Mouse (Mus musculus): Measurements from ENCODE around the gene Ttc7b.

The Ttc7b gene

DNA sequence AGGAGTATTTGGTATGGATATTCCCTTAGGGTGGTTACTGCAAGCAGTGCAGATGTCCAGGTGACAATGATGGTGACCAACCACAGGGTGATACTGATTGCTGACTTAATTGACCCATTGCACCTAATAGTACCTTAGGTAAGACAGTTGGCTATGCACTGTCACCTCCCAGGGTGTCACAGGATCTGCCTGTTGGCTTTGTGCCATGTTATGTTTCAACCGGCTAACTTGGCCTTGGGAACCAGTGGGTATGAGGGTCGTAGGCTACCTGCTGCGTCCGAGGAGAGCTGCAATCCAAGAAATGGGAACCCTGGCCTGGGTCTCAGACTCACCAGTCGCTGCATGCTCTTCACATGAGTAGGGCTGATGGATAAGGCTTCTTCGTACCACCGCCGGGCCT lies 195.4 kb downstream of the Ttc7b start:
- DNase-seq = peak; percentile 58

DNA sequence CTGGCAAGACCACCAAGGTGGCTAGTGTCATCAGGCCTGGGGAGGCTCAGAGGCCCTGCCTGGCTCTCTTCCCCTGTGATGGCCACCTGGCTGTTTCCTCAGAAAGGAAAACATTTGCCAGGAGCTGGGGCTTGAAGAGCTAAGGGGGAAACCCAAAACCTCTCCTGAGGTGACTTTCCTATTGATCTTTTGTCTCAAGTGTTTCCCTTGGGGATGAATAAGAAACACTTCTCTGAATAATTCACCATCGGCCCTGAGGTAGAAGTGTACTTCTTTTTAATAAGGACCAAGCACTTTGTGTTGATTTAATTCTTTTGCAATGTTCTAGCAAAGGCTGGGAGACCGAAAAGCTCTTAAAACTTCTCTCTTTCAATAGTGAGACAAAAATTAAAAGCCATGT lies 197.0 kb downstream of the Ttc7b start:
- DNase-seq = no peak

DNA sequence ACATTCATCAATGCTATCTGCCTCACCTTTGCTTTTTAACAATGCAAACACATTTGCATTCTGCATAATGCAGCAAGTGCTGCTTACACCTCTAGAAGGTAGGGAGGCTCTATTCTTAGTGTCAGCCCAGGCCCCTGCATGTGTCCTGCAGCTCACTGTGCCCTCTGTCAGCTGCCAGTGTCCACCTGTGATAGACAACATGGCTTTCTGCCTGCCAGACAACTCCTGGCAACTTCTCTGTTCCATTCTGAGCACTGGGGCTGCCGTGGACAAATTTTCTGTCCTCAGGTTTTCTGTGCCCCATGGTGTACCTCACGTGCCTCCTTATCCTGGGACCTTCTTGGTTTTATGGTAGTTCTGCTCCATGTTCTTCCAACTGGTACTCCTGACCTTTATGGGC lies 198.4 kb downstream of the Ttc7b start:
- DNase-seq = no peak

DNA sequence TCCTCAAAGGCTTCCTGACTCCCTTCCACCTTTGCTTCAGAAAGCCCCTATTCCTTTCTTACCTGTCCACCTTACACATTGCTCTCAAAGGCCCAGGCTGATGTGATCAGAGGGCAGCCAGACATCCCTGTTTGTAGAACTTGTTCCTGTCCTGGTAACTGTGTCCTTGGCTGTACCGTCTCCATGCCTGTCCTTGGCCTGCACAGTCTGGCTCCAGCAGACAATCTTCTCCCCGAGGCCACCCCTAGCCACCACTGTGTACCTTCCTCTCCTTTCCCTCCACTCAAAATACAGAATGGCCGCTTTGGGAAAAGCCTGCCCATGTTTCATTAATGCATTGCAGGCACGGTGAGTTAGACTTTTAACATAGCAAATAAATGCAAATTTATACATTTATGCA lies 199.1 kb downstream of the Ttc7b start:
- DNase-seq = no peak

DNA sequence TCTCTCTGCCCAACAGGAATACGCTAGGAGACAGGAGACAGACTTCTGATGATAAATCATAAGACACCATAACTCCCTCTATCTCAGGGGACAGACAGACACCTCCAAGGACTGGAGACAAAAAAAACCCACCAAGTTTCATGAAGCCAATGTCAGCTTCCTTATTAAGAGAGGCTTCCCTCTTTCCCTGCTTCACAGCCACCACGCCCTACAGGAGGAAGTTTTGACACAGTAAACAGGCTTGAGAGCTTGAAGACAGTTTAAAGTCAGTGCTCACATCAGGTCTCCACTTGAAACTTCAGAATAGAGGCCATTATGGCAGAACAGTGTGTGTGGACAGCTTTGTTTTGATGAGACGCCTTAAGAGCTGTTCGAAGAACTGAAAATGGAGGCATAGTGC lies 200.9 kb downstream of the Ttc7b start:
- DNase-seq = no peak

DNA sequence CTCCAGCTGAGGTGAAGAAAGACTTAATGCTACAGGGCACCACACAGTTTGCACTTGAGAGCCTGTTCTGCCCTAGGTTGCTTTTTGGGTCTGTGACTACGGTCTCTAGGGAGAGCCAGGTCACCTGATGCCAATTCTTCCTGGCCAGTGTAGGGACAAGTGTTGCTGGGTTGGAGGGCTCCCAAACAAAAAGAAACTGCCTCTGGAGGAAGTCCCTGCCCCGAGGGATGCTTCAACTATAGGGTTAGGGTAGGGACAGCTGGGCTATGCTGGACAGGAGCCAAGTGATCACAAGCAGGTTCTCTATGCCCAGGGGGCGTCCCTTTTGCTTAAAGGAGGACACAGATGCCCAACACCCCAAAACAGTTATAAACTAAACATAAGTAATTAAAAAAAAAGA lies 202.7 kb downstream of the Ttc7b start:
- DNase-seq = no peak

DNA sequence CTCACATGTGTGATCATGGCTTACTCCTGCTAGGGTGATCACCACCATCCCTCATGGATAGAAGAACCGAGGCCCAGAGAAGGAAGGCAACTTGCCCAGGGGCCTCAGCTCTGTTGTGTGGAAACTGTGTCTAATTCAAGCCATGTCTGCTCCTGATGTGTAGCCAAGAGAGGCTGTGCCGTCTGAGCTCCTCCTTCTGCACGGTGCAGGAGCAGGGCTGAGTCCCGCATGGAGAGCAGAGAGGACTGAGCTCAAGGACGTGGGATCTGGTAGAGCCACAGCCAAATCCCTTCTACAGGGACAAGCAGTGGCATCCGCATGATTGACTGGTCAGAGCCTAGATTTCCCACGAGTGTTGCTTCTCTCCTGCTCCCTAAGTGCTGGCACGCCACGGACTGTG lies 204.5 kb downstream of the Ttc7b start:
- DNase-seq = peak; percentile 65

DNA sequence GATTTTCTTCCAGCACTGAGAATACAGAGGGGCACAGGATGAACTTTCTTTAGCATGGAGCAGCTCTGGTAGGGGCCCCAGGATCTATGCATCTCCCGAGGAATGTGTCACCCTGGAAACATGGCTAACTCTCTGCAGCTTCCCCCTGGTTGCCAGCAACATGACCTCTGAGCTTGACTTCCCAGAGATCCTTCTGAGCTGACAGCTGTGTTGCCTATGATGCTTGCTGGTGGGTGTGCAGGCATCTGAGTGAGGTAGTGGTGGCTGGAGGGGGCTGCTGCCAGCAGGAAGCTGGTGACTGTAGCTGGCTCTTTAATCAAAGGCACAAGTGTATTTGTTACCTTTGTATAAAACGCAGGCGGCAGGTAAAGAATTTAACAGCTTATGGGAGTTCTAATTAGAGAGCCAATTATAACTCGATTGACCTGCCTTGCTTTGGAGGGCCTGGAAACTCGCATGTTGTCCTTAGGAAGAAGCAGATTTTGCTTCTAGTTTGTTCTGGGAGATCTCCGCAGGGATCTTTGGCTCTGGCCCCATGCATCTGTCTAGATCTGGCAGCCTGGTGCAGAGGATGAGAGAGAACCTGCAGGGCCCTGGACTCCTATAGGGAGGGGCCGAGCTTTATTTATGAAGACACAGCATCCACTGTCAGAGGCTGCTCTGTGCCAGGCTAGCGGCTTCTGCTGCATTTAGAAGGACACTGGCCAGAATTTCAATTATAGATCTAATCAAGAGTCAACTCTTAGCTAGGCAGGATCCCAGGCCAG lies 205.3 kb downstream of the Ttc7b start:
- peak; percentile 80 for DNase-seq

DNA sequence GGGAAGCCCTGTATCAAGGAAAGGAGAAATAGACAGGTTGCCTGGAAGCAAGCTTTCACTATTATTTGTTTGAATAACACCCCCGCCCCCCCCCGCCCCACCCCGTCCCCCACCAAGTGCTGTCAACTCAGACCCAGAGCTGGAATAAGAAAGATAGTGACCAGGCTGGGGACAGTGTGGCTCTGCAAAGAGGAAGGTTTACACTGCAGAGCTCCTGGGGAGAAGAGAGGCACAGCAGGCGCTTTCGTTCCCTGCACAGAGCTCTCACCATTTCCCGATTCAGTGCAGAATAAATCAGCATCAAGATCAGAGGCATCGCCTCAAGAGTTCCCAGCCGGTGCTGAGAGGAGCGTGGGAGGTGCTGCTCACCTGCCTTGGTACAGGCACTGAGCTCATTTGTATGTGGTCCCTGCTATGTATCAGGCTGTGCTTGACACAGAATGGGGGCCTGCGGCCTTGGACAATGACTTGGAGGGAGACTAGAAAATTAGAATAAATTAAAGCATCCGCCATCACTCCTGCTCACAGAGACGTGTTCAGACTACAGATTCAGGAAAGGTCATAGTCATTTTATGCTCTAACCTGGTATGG lies 206.7 kb downstream of the Ttc7b start:
- no peak for DNase-seq

DNA sequence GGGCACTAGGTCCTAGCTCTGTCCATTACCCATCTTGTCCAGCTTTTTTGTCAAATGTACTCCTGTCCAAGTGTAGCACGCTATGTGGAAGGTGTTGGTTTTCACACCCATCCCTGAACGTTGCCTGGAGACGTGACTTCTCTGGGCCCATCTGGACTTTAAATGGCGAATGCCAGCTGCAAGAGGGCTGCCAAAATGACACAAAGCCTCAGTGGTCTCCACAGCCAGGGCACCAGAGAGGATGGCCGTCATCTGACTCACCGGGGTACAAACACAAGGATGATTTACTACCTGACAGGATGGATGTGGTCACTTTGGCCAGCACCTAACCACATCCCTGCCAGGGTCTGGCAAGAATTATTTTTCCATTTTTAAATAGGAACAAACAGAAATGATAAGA lies 207.4 kb downstream of the Ttc7b start:
- peak; percentile 45 for DNase-seq

DNA sequence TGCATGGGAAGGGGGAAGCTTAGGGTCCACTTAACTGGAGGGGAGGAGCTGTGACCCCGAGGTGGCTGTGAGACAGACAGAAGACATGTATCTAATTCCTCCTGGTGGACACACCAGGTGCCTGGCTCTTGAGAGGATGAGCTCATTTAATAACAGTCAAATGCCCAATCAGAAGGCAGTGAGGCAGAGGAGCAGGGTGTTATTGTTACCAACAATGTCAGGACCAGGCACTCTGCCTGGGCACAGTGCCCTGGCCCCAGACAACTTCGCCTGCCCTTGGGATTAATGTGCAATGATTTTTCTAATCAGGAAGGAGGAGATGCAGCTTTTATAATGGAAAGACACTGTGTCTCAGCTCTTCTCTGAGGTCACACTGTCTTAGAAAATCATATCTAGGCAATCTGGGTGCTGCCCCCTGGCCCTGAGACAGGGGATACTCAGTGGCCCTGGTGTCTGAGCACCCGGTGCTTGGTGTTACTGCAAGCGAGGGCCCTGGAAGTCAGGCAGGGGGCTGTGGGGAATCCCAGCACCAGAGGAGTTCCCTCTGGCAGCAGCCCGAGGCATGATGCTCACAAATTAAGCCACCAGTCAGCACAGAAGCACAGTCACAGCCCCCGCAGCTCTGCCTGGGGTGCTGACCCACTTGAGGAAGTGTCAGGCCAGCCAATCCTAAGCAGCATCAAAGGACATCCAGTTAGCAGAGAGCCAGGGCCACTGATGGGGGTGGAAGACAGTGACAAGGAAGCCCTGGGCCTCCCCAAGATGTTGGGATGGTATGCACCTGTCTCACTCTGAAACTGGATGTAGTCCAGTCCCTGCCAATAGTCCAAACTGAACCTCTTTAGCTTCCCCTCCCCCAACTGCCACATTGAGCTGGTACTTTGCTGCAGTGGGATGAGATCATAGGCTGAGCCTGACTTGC lies 209.9 kb downstream of the Ttc7b start:
- peak; percentile 84 for DNase-seq

DNA sequence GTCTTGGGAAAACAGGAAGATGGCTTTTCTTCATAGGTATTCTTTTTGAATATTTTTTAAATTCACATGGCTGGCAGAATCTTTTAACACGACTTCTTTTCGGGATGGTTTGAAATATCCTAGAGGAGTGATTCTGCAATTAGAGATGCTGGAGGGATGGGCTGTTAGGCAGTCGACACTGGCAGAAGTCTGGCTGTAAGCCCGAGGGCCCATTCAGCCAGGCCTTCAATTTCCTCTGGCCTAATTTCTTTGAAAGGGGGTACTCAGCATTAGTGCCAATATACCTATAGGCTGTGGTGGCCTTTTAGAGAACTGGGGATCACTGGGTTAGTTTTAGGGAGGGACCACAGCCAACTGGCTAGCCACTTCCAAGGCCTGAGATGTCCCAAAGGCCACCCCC lies 211.4 kb downstream of the Ttc7b start:
- DNase-seq = no peak

DNA sequence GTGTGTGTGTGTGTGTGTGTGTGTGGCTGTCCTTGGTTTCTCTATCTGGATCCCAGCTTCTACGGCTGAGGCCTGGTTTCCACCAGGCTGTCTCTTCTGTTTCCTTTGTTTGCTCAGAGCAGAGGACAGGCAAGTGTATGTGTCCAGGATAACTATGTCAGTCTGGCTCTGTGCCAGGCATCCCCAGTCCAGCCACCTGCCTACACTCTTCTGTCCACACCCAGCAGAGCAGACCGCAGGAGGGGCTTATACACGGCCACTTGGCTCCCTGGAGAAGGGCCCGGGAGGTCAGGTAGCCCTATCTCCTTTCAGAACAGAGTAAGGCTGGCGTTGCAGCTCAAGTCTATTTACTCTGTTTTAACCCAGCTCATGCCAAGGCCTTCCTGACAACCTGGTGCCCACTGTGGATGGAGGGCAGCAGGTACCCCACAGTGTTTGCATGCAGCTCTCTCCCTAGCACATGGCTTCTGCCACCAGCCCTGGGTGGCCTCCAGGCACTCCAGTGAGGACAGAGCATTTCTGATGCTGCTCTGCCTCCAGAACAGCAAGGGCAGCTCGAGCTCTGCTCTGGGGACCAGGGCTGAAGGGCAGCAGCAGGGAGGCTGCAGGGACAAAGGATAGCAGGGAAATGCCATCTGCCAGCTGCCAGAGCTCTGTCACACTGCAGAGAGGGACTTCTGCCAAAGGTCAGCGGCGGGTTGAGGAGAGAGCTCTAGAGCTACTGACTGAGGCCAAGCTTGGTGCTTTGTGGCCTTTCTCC lies 212.9 kb downstream of the Ttc7b start:
- DNase-seq = peak; percentile 86

DNA sequence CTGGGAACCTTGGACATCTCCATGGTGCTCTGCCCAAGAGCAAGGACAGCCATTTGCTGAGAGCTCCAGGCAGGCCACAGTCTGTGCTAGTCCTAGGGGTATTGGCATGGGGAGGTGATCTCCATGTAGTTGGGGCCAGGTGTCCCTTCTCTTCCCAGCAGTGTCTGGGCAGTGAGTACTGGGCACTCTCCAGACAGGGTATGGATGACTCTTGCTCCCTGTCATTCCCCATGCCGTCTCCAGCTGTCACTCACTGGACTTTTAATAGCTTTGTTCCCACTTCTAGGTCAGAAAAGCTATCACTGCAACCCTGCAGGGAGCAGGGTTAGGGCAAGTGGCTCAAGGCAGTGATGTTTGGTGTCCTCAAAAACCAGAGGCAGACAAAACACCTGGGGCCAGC lies 214.3 kb downstream of the Ttc7b start:
- no peak for DNase-seq

DNA sequence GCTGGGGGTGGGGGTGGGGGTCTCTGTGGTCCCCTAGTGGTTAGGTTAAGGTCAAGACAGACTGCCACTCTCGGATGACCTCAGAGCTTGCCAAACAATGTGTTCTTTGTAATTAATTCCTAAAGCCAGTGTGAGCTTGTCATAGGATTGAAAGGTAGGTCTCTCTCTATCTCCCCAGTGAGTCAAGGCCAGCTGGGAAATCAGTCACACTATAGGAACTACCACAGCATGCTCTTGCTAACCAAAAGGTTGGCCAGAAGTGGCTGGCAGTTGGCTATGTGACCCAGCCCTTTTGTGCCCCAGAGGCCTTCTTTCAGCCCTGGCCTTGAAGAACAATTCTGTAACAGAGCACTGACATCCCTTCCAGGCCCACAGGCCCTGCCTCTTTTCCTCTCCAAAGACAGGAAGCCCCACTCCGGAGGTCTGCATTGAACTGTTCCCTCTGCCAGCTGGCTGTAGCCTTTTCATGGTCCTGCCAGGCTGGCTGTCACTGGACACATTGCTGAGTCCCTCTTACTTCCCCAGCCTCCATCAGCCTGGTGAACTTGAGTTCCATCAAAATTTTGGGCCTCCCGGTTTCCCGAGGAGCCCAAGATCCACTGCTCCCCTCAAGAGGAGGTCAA lies 215.5 kb downstream of the Ttc7b start:
- DNase-seq = no peak

DNA sequence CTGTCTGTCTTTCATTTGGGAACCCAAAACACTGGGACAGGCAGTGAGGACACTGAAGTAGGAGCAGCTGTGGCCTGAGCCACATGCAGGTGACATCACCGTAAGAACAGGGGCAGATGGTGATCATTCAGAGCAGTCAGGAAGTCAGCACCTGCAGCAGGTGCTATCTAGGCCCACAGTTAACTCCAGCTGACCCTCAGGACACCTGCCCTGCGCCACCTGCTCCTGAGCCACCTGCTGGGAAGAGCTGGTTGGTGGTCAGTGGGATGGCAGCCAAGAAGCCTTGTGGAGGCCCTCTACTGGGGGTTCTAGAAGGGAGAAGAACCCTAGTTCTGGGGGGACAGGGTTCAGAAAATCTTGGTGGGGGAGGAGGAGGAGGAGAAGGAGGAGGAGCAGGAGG lies 216.3 kb downstream of the Ttc7b start:
- peak; percentile 71 for DNase-seq

DNA sequence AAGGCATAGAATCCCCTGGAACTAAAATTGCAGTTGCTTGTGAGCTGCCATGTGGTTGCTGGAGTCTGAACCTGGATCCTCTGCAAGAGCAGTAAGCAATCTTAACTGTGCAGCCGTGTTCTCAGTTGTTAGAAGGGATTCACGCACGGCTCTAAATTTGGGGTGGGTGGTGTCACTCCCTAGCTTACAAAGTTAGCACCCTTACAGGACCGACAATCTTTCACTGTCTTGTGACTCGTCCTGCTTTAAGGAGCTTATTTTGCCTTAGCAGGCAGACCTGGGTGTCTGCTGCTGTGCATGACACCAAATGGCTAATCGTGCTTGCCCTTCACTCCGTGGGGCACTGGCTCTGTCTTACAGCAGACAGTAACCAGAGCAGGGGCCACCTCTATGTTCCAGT lies 217.5 kb downstream of the Ttc7b start:
- peak; percentile 29 for DNase-seq

DNA sequence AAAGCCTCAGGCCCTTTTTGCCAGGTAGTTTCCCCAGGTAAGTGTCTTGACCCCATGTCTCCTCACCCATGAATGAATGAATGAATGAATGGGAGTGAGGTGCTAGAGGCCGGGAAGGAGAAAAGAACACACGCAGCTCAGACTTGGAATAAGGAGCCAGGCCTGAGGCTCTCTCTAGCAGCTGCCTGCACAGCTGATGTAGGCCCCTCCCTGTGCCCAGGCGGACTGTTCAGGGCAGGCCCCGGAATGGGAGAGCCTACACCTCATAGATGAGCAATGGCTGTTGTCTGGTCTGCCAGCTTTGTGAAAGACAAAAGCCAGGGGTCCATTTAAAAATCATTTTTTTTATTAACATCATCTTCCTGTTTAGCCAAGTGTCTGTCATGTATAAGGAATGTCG lies 220.2 kb downstream of the Ttc7b start:
- no peak for DNase-seq

DNA sequence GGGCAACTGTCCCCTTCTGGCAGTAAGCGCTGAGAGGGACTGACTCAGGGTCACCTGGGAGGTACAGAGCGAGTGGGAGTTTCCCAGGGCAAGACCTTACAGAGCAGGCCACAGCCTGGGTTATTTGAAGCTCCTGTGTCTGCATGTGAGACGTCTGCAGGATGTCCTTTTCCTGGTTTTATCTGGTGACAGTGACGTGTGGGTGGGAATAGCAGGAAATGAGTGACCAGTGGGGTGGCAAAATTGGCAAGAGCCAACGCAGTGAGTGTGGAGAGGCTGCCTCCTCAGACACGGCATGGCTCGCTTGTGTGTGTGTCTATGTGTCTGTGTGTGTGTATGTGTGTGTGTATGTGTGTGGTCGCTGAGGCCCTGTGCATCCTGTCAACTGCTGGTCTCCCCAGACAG lies 221.3 kb downstream of the Ttc7b start:
- no peak for DNase-seq

DNA sequence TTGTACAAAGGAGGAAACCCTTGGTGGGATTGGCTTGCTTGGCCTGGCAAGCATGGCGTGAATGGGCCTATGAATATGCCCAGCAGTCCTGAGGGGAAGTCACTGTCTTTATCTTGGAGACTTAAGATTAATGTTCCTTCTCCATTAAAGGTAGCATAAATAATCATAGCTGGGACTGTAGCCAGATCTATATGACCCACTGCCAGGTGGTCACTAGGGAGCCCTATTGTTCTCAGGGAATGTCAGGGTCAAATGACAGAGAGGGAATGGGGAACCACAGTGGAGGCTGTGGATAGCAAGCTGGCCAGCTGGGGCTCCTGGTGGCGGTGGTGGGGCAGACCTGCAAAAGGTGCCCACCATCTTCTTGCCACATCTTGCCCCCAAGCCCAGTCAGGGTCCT lies 221.8 kb downstream of the Ttc7b start:
- DNase-seq = peak; percentile 40

DNA sequence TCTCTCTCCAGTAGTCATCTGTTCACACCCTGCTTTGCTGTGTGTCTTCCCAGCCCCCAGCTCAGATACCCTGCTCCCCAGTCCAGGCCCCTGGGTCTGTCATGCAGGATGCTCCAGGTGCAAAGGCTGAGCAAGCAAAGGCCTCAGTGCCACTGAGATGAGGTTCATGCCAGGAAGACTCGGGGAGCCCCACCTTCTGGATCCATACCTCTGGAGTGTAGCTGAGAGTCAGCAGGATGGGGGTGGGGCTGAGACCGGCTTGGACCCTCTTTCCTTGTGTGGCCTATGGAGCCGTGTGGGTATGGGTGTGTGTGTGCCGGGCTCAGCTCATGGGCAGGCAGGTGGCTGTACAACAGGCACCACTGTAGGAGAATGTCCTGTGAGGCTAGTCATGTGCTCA lies 222.7 kb downstream of the Ttc7b start:
- no peak for DNase-seq

DNA sequence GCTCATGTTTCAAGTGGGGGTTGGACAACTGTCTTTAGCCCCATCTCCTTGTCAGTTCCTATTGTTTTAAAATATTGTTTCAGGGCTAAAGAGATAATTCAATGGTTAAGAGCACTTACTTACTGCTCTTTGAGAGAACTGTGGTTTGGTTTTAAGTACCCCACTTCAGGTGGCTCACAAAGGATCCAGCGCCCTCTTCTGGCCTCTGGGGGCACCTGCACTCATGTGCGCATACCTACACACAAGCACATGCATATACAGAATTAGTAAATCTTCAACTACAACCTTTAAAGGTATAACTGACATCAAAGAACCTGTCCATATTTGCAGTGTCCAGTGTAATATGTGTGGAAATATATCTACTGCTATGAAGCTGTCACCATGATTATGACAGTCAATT lies 226.2 kb downstream of the Ttc7b start:
- peak; percentile 43 for DNase-seq

DNA sequence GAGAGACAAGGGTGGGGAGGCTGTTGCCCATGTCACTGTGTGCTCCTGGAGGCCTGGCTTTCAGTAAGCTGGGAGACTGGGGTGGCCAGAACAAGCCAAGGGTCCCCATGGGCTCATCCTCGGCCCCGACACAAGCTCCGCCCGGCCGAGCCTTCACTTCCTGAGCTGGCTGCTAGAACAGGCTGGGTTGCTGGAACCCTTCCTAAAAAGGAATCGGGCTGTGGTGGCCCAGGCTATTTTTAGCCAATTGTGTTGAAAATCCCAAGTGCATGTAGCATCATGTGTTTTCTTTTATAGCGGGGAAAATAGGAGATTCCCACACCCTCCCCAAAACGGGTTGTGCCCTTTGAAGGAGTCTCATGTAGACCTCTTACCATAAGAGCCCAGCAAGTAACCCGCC lies 226.7 kb downstream of the Ttc7b start:
- peak; percentile 42 for DNase-seq
